20 mouse cellular contexts compared by ENCODE assay signal in genomic region chr2:29487652-29488051, GRCm38 (mm10).
A peak's percentile ranks its signal among the peaks of the same experiment; 100 is the strongest.
DNase-seq lines count a peak whose midpoint lies in the region; ATAC-seq lines count a peak whose summit lies in the region.
"Had no signal": no experiment of that assay in that cellular context is flagged by ENCODE, and none has a peak within 500 bp of the region (broad histone marks: within the 10 kb centered on the region; RNA-seq: fewer than 3 reads in every experiment).

No protein-coding gene starts in this region.

- 0 out of 2 replicates have a peak overlapping the region, but pooled peaks have one; percentile 9 for H3K27ac ChIP-seq in forebrain, embryonic 14.5 days (ENCODE audit: low read depth, low read length)
- no peak overlapping the region for H3K27ac ChIP-seq in forebrain, embryonic 12.5 days
- H3K27ac ChIP-seq in midbrain, embryonic 14.5 days (replicated peaks; ENCODE audit: low read depth, low read length), result peak overlapping the region; percentile 57; the same call in 1 of the 2 replicates
- H3K27ac ChIP-seq in midbrain, embryonic 10.5 days (replicated peaks), result no peak overlapping the region
- H3K27ac ChIP-seq: hindbrain, embryonic 15.5 days; liver, embryonic 14.5 days; lung, embryonic 15.5 days; stomach, postnatal 0 days had no signal

- no peak overlapping the region for H3K4me3 ChIP-seq in forebrain, embryonic 14.5 days (ENCODE audit: low read depth, low read length)
- no peak overlapping the region for H3K4me3 ChIP-seq in forebrain, embryonic 12.5 days (replicated peaks)
- H3K4me3 ChIP-seq in midbrain, embryonic 14.5 days (replicated peaks; ENCODE audit: low read depth, low read length), result no peak overlapping the region
- H3K4me3 ChIP-seq in midbrain, embryonic 10.5 days, result no peak overlapping the region
- H3K4me3 ChIP-seq: hindbrain, embryonic 15.5 days; lung, embryonic 15.5 days had no signal

- H3K36me3 ChIP-seq in forebrain, embryonic 14.5 days (ENCODE audit: control insufficient read depth, insufficient read depth, low read length), result no peaks in the 10 kb centered on the region
- H3K36me3 ChIP-seq in forebrain, embryonic 12.5 days (replicated peaks), result no peaks in the 10 kb centered on the region
- no peaks in the 10 kb centered on the region for H3K36me3 ChIP-seq in midbrain, embryonic 14.5 days (ENCODE audit: control insufficient read depth, insufficient read depth, low read length)
- no peaks in the 10 kb centered on the region for H3K36me3 ChIP-seq in midbrain, embryonic 10.5 days
- H3K36me3 ChIP-seq: hindbrain, embryonic 15.5 days; lung, embryonic 15.5 days had no signal

- peaks cover 48% of the 10 kb centered on the region for H3K4me1 ChIP-seq in forebrain, embryonic 14.5 days (ENCODE audit: control insufficient read depth, insufficient read depth, low read length)
- H3K4me1 ChIP-seq in forebrain, embryonic 12.5 days, result peaks cover 56% of the 10 kb centered on the region
- H3K4me1 ChIP-seq in midbrain, embryonic 14.5 days (ENCODE audit: control insufficient read depth, insufficient read depth, low read length), result peaks cover 41% of the 10 kb centered on the region
- peaks cover 42% of the 10 kb centered on the region for H3K4me1 ChIP-seq in midbrain, embryonic 10.5 days
- H3K4me1 ChIP-seq: lung, embryonic 15.5 days had no signal

- no peaks in the 10 kb centered on the region for H3K9me3 ChIP-seq in forebrain, embryonic 14.5 days (replicated peaks; ENCODE audit: control insufficient read depth, low read length)
- no peaks in the 10 kb centered on the region for H3K9me3 ChIP-seq in forebrain, embryonic 12.5 days
- no peaks in the 10 kb centered on the region for H3K9me3 ChIP-seq in midbrain, embryonic 14.5 days (ENCODE audit: control insufficient read depth, low read length)
- no peaks in the 10 kb centered on the region for H3K9me3 ChIP-seq in midbrain, embryonic 10.5 days (replicated peaks)
- H3K9me3 ChIP-seq: hindbrain, embryonic 15.5 days; lung, embryonic 15.5 days had no signal

- ATAC-seq in forebrain, embryonic 14.5 days, result no peak
- no peak for ATAC-seq in forebrain, embryonic 12.5 days (ENCODE audit: low FRiP score)
- no peak for ATAC-seq in midbrain, embryonic 14.5 days (ENCODE audit: low FRiP score, low TSS enrichment)
- ATAC-seq: CD4-positive, CD25-positive, alpha-beta regulatory T cell, adult 4 months; intestine, postnatal 0 days; Patski had no signal

- no peak overlapping the region for H3K4me2 ChIP-seq in forebrain, embryonic 14.5 days (ENCODE audit: low read length)
- no peak overlapping the region for H3K4me2 ChIP-seq in forebrain, embryonic 12.5 days
- no peak overlapping the region for H3K4me2 ChIP-seq in midbrain, embryonic 14.5 days (ENCODE audit: low read length)
- H3K4me2 ChIP-seq: heart, embryonic 11.5 days; hindbrain, embryonic 15.5 days; lung, embryonic 15.5 days had no signal

- intact Hi-C loops in heart, postnatal 10 days (cut with DNase I), result no loop called here

- H3K27me3 ChIP-seq in forebrain, embryonic 14.5 days (replicated peaks; ENCODE audit: control insufficient read depth, insufficient read depth, low read length), result no peaks in the 10 kb centered on the region
- H3K27me3 ChIP-seq in forebrain, embryonic 12.5 days, result peaks cover 39% of the 10 kb centered on the region
- H3K27me3 ChIP-seq in midbrain, embryonic 14.5 days (ENCODE audit: control insufficient read depth, insufficient read depth, low read length), result no peaks in the 10 kb centered on the region
- H3K27me3 ChIP-seq in midbrain, embryonic 10.5 days (ENCODE audit: low read depth, poor library complexity, severe bottlenecking), result no peaks in the 10 kb centered on the region
- H3K27me3 ChIP-seq: hindbrain, embryonic 15.5 days; lung, embryonic 15.5 days; Patski had no signal

- DNase-seq in forebrain, embryonic 14.5 days (ENCODE audit: low spot score), result no peak
- no peak for DNase-seq in midbrain, embryonic 14.5 days
- no peak for DNase-seq in midbrain, embryonic 10.5 days (ENCODE audit: low spot score)
- peak; percentile 22 for DNase-seq in kidney, postnatal 10 days
- no peak for DNase-seq in layer of hippocampus, adult 18-20 months (ENCODE audit: low spot score in 2 of 2)
- DNase-seq in heart, postnatal 10 days, result no peak
- DNase-seq: adrenal gland, adult 8-10 months; cerebellum, adult 9-10 months; heart, postnatal 14 days; lung, postnatal 4 days; right cerebral cortex, adult 18-20 months had no signal

- WGBS in forebrain, embryonic 14.5 days, result 45% methylated on average over 2 of the region's 2 CpGs
- WGBS in forebrain, embryonic 12.5 days, result 71% methylated on average over 2 of the region's 2 CpGs
- 57% methylated on average over 2 of the region's 2 CpGs for WGBS in midbrain, embryonic 14.5 days
- WGBS in midbrain, embryonic 10.5 days, result 71% methylated on average over 2 of the region's 2 CpGs

- H3K9ac ChIP-seq in forebrain, embryonic 14.5 days (ENCODE audit: low read length), result no peak overlapping the region
- no peak overlapping the region for H3K9ac ChIP-seq in forebrain, embryonic 12.5 days
- H3K9ac ChIP-seq in midbrain, embryonic 14.5 days (replicated peaks; ENCODE audit: low read length), result no peak overlapping the region
- H3K9ac ChIP-seq: hindbrain, embryonic 15.5 days; liver, embryonic 14.5 days; lung, embryonic 15.5 days had no signal

Comparison
In these comparisons a context has a peak if more than half of its experiments do, and no peak if none do; other contexts are left out.
1. H3K27ac ChIP-seq: peak in forebrain, embryonic 14.5 days (single experiment) and midbrain, embryonic 14.5 days (single experiment); none in forebrain, embryonic 12.5 days (single experiment) and midbrain, embryonic 10.5 days (single experiment).